Mouse (Mus musculus) testis, adult 2 months (tissue): ENCODE results near the gene Arhgef16. TPM values are rescaled to one million over a fixed set of nuclear protein-coding genes. Genes with fewer than 3 reads are reported as not detected.

Experiments used
- H3K27ac ChIP-seq: fragments of 200-500 bp; 2 replicates; pipeline ENCODE4 v1.5.1; 2012; ENCODE audit warnings: low read depth, low read length; ENCODE audit not compliant: control insufficient read depth, insufficient read depth
- H3K27me3 ChIP-seq: fragments of 200-500 bp; 2 replicates; pipeline ENCODE4 v1.6.1; 2012; ENCODE audit warnings: mild to moderate bottlenecking, low read length, moderate library complexity; ENCODE audit not compliant: control insufficient read depth, insufficient read depth
- H3K36me3 ChIP-seq: fragments of 200-500 bp; 2 replicates; pipeline ENCODE4 v1.6.1; 2012; ENCODE audit warnings: mild to moderate bottlenecking, low read length; ENCODE audit not compliant: control insufficient read depth, insufficient read depth
- H3K4me1 ChIP-seq: fragments of 200-500 bp; 2 replicates; pipeline ENCODE4 v1.6.1; 2012; ENCODE audit warnings: low read length; ENCODE audit not compliant: control insufficient read depth, insufficient read depth
- H3K4me3 ChIP-seq: fragments of 200-500 bp; 2 replicates; pipeline ENCODE4 v1.5.1; 2012; ENCODE audit warnings: low read depth, mild to moderate bottlenecking, low read length, moderate library complexity, mixed read lengths; ENCODE audit not compliant: control insufficient read depth
- CTCF ChIP-seq: fragments of 200-500 bp; IDR thresholded peaks from 2 replicates; pipeline ENCODE4 v1.5.1; 2012; ENCODE audit warnings: low read depth, mild to moderate bottlenecking, inconsistent platforms, low read length, moderate library complexity; ENCODE audit not compliant: control insufficient read depth, insufficient read depth, insufficient replicate concordance
- POLR2A ChIP-seq: fragments of 200-500 bp; IDR thresholded peaks from 2 replicates; pipeline ENCODE4 v1.6.1; 2012; ENCODE audit warnings: low read depth, mild to moderate bottlenecking, inconsistent platforms, low read length, moderate library complexity; ENCODE audit not compliant: control insufficient read depth
- polyA plus RNA-seq: library from polyadenylated mRNA; depleted of rRNA; stranded (reverse); fragments of >200 nt; gene quantifications from 2 replicates; pipeline ENCODE4 v1.2.3, GENCODE M21; 2012; rRNA removed

The Arhgef16 gene
- polyA plus RNA-seq, 1 experiment = 0.56 TPM

- Histone ChIP-seq H3K27ac (no peak overlapping the region), H3K4me3 (no peak overlapping the region), H3K4me1 (0 out of 2 replicates have a peak, but pooled peaks cover 3% of the 10 kb centered on the region), H3K36me3 (no peaks in the 10 kb centered on the region), H3K27me3 (no peaks in the 10 kb centered on the region)
- TF ChIP-seq CTCF (no peak), POLR2A (no peak)
These were observed 65.5 kb downstream of the Arhgef16 start for GRCm38 (mm10) chr4:154236001-154236400.

- H3K4me3 ChIP-seq = no peak overlapping the region
- TF ChIP-seq POLR2A = no peak
- no peak for TF ChIP-seq CTCF
- H3K4me1 ChIP-seq = 0 out of 2 replicates have a peak, but pooled peaks cover 3% of the 10 kb centered on the region
- no peaks in the 10 kb centered on the region for H3K36me3 ChIP-seq
- no peaks in the 10 kb centered on the region for H3K27me3 ChIP-seq
- H3K27ac ChIP-seq = no peak overlapping the region
These were observed 69.2 kb downstream of the Arhgef16 start for GRCm38 (mm10) chr4:154232295-154232694.

GRCm38 (mm10) chr4:154231380-154231779 lies 70.1 kb downstream of the Arhgef16 start:
- no peak overlapping the region for H3K27ac ChIP-seq
- no peaks in the 10 kb centered on the region for H3K27me3 ChIP-seq
- no peak overlapping the region for H3K4me3 ChIP-seq
- no peaks in the 10 kb centered on the region for H3K36me3 ChIP-seq
- TF ChIP-seq POLR2A = no peak
- TF ChIP-seq CTCF = no peak
- 0 out of 2 replicates have a peak, but pooled peaks cover 3% of the 10 kb centered on the region for H3K4me1 ChIP-seq

DNA sequence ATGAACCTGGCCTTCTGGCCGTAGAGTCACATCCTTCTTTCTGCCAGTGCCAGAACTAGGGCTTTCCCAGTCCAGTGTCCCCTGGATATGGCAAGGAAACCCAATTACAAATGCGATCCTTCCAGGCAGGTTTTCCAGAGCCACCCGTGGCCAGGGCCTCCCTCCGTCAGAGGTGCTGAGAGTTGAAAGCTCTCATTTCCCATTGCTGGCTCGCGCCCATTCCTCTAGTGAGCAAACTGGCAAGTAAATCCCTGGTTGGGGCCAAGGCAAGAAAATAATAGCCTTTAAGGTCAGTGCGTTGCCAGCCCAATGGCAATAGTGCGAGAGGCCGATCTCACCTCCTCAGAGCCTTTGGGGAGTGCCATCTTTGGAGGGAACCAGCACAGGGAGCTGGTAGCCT lies 71.9 kb downstream of the Arhgef16 start:
- TF ChIP-seq CTCF = no peak
- H3K4me3 ChIP-seq = no peak overlapping the region
- no peak overlapping the region for H3K27ac ChIP-seq
- no peaks in the 10 kb centered on the region for H3K27me3 ChIP-seq
- H3K36me3 ChIP-seq = no peaks in the 10 kb centered on the region
- 0 out of 2 replicates have a peak, but pooled peaks cover 3% of the 10 kb centered on the region for H3K4me1 ChIP-seq

Other genes starting within 250 kb of the Arhgef16 start
- gene Trp73, start 161.5 kb downstream of the Arhgef16 start, polyA plus RNA-seq = 0.17 and 0.48 TPM in 2 replicates
- gene Wrap73, start 159.3 kb downstream of the Arhgef16 start, polyA plus RNA-seq = 20.8 and 21.2 TPM in 2 replicates
- gene Tprgl, start 141.0 kb downstream of the Arhgef16 start, polyA plus RNA-seq = 212 and 246 TPM in 2 replicates
- gene Megf6, start 130.9 kb downstream of the Arhgef16 start, polyA plus RNA-seq = 1.0 and 1.4 TPM in 2 replicates
- 0.34 and 0.57 TPM in 2 replicates for gene B230104I21Rik, start 34.5 kb upstream of the Arhgef16 start, polyA plus RNA-seq